ENCODE assay signal across 12 mouse cellular contexts in the genomic region with DNA sequence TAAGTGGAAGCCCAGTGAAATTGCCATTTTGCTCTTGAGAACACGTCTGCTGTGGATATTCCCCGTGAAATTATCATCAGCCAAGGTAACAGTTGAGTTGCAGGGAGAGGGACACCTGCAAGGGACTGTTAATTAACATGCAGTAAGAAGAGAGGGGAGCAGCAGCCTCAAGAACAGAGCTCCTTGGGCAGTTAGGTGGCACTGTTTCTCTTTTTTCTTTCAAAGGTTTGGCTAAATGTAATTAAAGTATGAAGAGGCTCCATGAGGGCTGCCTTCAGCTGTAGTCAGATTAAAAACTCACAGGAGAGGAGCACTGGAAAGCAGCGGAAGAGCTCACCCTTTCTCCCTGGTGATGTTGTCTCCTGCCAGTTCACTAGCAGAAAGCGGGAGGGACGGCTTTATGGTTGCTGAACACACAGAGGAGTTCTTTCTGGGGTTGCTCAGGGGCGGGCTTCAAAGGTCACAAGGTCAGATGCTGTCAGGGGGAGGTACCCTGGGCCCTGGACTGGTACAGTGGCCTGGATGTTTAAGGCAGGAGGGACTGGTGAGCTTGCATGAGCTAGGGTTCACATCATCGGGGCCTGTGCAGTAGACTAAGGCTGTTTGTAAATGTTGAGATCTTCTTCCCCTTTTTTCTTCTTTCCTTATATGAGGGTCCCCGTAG. TPM values are rescaled to one million over a fixed set of nuclear protein-coding genes. Genes with fewer than 3 reads are reported as not detected.
DNase-seq lines count a peak whose midpoint lies in the region; ATAC-seq and TF ChIP-seq lines count a peak whose summit lies in the region.
"Had no signal": no experiment of that assay in that cellular context is flagged by ENCODE, and none has a peak within 500 bp of the region (broad histone marks: within the 10 kb centered on the region; RNA-seq: fewer than 3 reads in every experiment).

No protein-coding gene starts in this region.

- no peak overlapping the region for H3K27ac ChIP-seq in forebrain, embryonic 14.5 days (ENCODE audit: low read depth, low read length)
- no peak overlapping the region for H3K27ac ChIP-seq in forebrain, embryonic 10.5 days
- no peak overlapping the region for H3K27ac ChIP-seq in liver, adult 2 months (replicated peaks; ENCODE audit: insufficient read depth, low read depth, low read length)
- no peak overlapping the region for H3K27ac ChIP-seq in liver, embryonic 11.5 days (ENCODE audit: low read depth, low read length)
- no peak overlapping the region for H3K27ac ChIP-seq in kidney, postnatal 0 days
- H3K27ac ChIP-seq: forebrain, embryonic 12.5 days; heart, adult 2 months had no signal

- H3K79me2 ChIP-seq in liver, adult 2 months (ENCODE audit: control insufficient read depth, insufficient read depth, low read length): no peaks in the 10 kb centered on the region

- H3K9me3 ChIP-seq in forebrain, embryonic 14.5 days (replicated peaks; ENCODE audit: control insufficient read depth, low read length): no peaks in the 10 kb centered on the region
- no peaks in the 10 kb centered on the region for H3K9me3 ChIP-seq in forebrain, embryonic 10.5 days
- H3K9me3 ChIP-seq in liver, embryonic 11.5 days (ENCODE audit: control insufficient read depth, low read length): no peaks in the 10 kb centered on the region
- no peaks in the 10 kb centered on the region for H3K9me3 ChIP-seq in kidney, postnatal 0 days (replicated peaks; ENCODE audit: low read length)
- H3K9me3 ChIP-seq: forebrain, embryonic 12.5 days had no signal

- no peaks in the 10 kb centered on the region for H3K4me1 ChIP-seq in forebrain, embryonic 14.5 days (ENCODE audit: control insufficient read depth, insufficient read depth, low read length)
- peaks cover 7% of the 10 kb centered on the region for H3K4me1 ChIP-seq in forebrain, embryonic 10.5 days
- peaks cover 11% of the 10 kb centered on the region for H3K4me1 ChIP-seq in liver, adult 2 months (ENCODE audit: control insufficient read depth, insufficient read depth, low read length)
- H3K4me1 ChIP-seq in liver, embryonic 11.5 days (replicated peaks; ENCODE audit: control insufficient read depth, insufficient read depth, low read length): no peaks in the 10 kb centered on the region
- H3K4me1 ChIP-seq in kidney, postnatal 0 days (replicated peaks; ENCODE audit: insufficient read depth, low read length): no peaks in the 10 kb centered on the region

- H3K36me3 ChIP-seq in forebrain, embryonic 14.5 days (ENCODE audit: control insufficient read depth, insufficient read depth, low read length): no peaks in the 10 kb centered on the region
- no peaks in the 10 kb centered on the region for H3K36me3 ChIP-seq in forebrain, embryonic 10.5 days (replicated peaks)
- H3K36me3 ChIP-seq in liver, adult 2 months (ENCODE audit: control insufficient read depth, insufficient read depth, low read length): no peaks in the 10 kb centered on the region
- H3K36me3 ChIP-seq in liver, embryonic 11.5 days (ENCODE audit: control insufficient read depth, insufficient read depth, low read length): no peaks in the 10 kb centered on the region
- no peaks in the 10 kb centered on the region for H3K36me3 ChIP-seq in kidney, postnatal 0 days (ENCODE audit: insufficient read depth, low read length)
- H3K36me3 ChIP-seq: forebrain, embryonic 12.5 days had no signal

- peak; percentile 34 for DNase-seq in forebrain, embryonic 14.5 days (ENCODE audit: low spot score)
- no peak for DNase-seq in forebrain, embryonic 10.5 days (ENCODE audit: extremely low spot score, low spot score)
- DNase-seq in liver, adult 2 months (ENCODE audit: extremely low read depth, low read depth, low spot score): peak; percentile 50
- DNase-seq in liver, embryonic 11.5 days (ENCODE audit: low spot score): no peak
- DNase-seq in kidney, postnatal 0 days (ENCODE audit: low spot score): peak; percentile 24
- DNase-seq in retina, embryonic 14.5 days (ENCODE audit: low spot score): peak; percentile 23
- DNase-seq in right cerebral cortex, postnatal 36 days (ENCODE audit: low spot score in 2 of 2): no peak
- no peak for DNase-seq in ovary, postnatal 36 days (ENCODE audit: low spot score)
- DNase-seq: adrenal gland, adult 2 months; cerebellum, postnatal 25 days; heart, adult 2 months had no signal

- ATAC-seq in forebrain, embryonic 14.5 days: no peak
- ATAC-seq in liver, embryonic 11.5 days (replicated peaks; ENCODE audit: low FRiP score): no peak
- ATAC-seq in kidney, postnatal 0 days (replicated peaks; ENCODE audit: low FRiP score, low read depth): peak; percentile 72; the same call in 1 of the 2 replicates

- no peak for TF ChIP-seq POLR2A in liver, adult 2 months (IDR thresholded peaks at IDR 0.05; ENCODE audit: extremely low read depth, insufficient read depth, low read length)

- H3K4me3 ChIP-seq in forebrain, embryonic 14.5 days (ENCODE audit: low read depth, low read length): no peak overlapping the region
- no peak overlapping the region for H3K4me3 ChIP-seq in forebrain, embryonic 10.5 days
- no peak overlapping the region for H3K4me3 ChIP-seq in liver, adult 2 months (ENCODE audit: insufficient read depth, low read depth, low read length)
- H3K4me3 ChIP-seq in liver, embryonic 11.5 days (ENCODE audit: low read depth, low read length): no peak overlapping the region
- H3K4me3 ChIP-seq in kidney, postnatal 0 days (replicated peaks; ENCODE audit: low read depth, low read length): no peak overlapping the region
- H3K4me3 ChIP-seq: forebrain, embryonic 12.5 days; heart, adult 2 months had no signal

- H3K9ac ChIP-seq in forebrain, embryonic 14.5 days (ENCODE audit: low read length): no peak overlapping the region
- no peak overlapping the region for H3K9ac ChIP-seq in liver, adult 2 months (ENCODE audit: low read depth, low read length)
- H3K9ac ChIP-seq in liver, embryonic 11.5 days (ENCODE audit: low read depth, low read length): no peak overlapping the region
- no peak overlapping the region for H3K9ac ChIP-seq in kidney, postnatal 0 days (ENCODE audit: low read depth, low read length)
- H3K9ac ChIP-seq: forebrain, embryonic 12.5 days had no signal

- TF ChIP-seq CTCF in liver, adult 2 months (IDR thresholded peaks at IDR 0.05; ENCODE audit: low read depth, low read length): peak; percentile 39; the same call in 1 of the 2 replicates
- peak; percentile 33; the same call in 1 of the 2 replicates for TF ChIP-seq CTCF in kidney, postnatal 0 days (IDR thresholded peaks at IDR 0.05; ENCODE audit: low read depth)

- no peaks in the 10 kb centered on the region for H3K27me3 ChIP-seq in forebrain, embryonic 14.5 days (replicated peaks; ENCODE audit: control insufficient read depth, insufficient read depth, low read length)
- no peaks in the 10 kb centered on the region for H3K27me3 ChIP-seq in forebrain, embryonic 10.5 days (ENCODE audit: poor library complexity, severe bottlenecking)
- H3K27me3 ChIP-seq in liver, adult 2 months (ENCODE audit: control insufficient read depth, insufficient read depth, low read length): no peaks in the 10 kb centered on the region
- no peaks in the 10 kb centered on the region for H3K27me3 ChIP-seq in liver, embryonic 11.5 days (replicated peaks; ENCODE audit: control insufficient read depth, insufficient read depth, low read length)
- no peaks in the 10 kb centered on the region for H3K27me3 ChIP-seq in kidney, postnatal 0 days (ENCODE audit: insufficient read depth, low read length)
- H3K27me3 ChIP-seq: forebrain, embryonic 12.5 days had no signal

- 30% methylated on average over 8 of the region's 8 CpGs for WGBS in forebrain, embryonic 14.5 days
- WGBS in forebrain, embryonic 10.5 days: 32% methylated on average over 8 of the region's 8 CpGs
- WGBS in liver, adult 2 months: 48% methylated on average over 8 of the region's 8 CpGs
- WGBS in liver, embryonic 11.5 days: 47% methylated on average over 8 of the region's 8 CpGs
- WGBS in kidney, postnatal 0 days: 33% methylated on average over 8 of the region's 8 CpGs

- H3K4me2 ChIP-seq in forebrain, embryonic 14.5 days (ENCODE audit: low read length): no peak overlapping the region
- no peak overlapping the region for H3K4me2 ChIP-seq in liver, embryonic 11.5 days
- no peak overlapping the region for H3K4me2 ChIP-seq in kidney, postnatal 0 days (ENCODE audit: low read length)
- H3K4me2 ChIP-seq: forebrain, embryonic 12.5 days had no signal

RNA-seq across cellular contexts. Expression of gene L3mbtl4, which starts 11.7 kb away (rescaled TPM):
- 0.71 and 1.8 TPM in 2 replicates for polyA plus RNA-seq in forebrain, embryonic 14.5 days (2014; fragmentation: Nextera tagmentation; extraction: Ambion mirVana)
- polyA plus RNA-seq in forebrain, embryonic 10.5 days (2016; fragmentation: Nextera tagmentation; extraction: Ambion mirVana): 0.11 TPM in 1 of 2 replicates, not detected in the other
- total RNA-seq in liver, adult 2 months (2014; rRNA removed): not detected in 2 replicates
- not detected in 2 replicates for polyA plus RNA-seq in liver, adult 2 months (2012; rRNA removed)
- polyA plus RNA-seq in liver, embryonic 11.5 days (2014; fragmentation: Nextera tagmentation; extraction: Ambion mirVana): not detected in 2 replicates
- 1.1 and 1.3 TPM in 2 replicates for polyA plus RNA-seq in kidney, postnatal 0 days (2015; fragmentation: Nextera tagmentation; extraction: Ambion mirVana)
- total RNA-seq: heart, adult 2 months had no signal
- polyA plus RNA-seq: heart, adult 2 months had no signal

Comparison
In these comparisons a context has a peak if more than half of its experiments do, and no peak if none do; other contexts are left out.
1. DNase-seq: peak in forebrain, embryonic 14.5 days (single experiment), liver, adult 2 months (single experiment), kidney, postnatal 0 days (single experiment) and retina, embryonic 14.5 days (single experiment); none in forebrain, embryonic 10.5 days (single experiment), liver, embryonic 11.5 days (single experiment), right cerebral cortex, postnatal 36 days (0 of 2) and ovary, postnatal 36 days (single experiment).